Mouse (Mus musculus) thymus, adult 2 months (tissue): ENCODE measurements around the gene Vmn1r124. TPM values are rescaled to one million over a fixed set of nuclear protein-coding genes. Genes with fewer than 3 reads are reported as not detected.
"Not testable (repeated sequence)": the region's sequence is repeated elsewhere in the genome, so short reads cannot be mapped to it uniquely, and the experiment has no call there.

Experiments
- DNase-seq: peaks from one replicate; pipeline ENCODE4 v3.0.0; 2021
- H3K27ac ChIP-seq: fragments of 200-500 bp; 2 replicates; pipeline ENCODE4 v1.5.1; 2012; ENCODE audit warnings: low read length, control low read depth; ENCODE audit not compliant: control insufficient read depth, insufficient read depth
- H3K27me3 ChIP-seq: fragments of 200-500 bp; 2 replicates; pipeline ENCODE4 v1.6.1; 2012; ENCODE audit warnings: mild to moderate bottlenecking, low read length, moderate library complexity, mixed read lengths; ENCODE audit not compliant: control insufficient read depth, insufficient read depth
- H3K36me3 ChIP-seq: fragments of 200-500 bp; 2 replicates; pipeline ENCODE4 v1.6.1; 2012; ENCODE audit warnings: mild to moderate bottlenecking, low read length, moderate library complexity; ENCODE audit not compliant: control insufficient read depth, insufficient read depth
- H3K4me1 ChIP-seq: fragments of 200-500 bp; replicated peaks from 2 replicates; pipeline ENCODE4 v1.6.1; 2012; ENCODE audit warnings: low read length; ENCODE audit not compliant: control insufficient read depth, insufficient read depth
- H3K4me3 ChIP-seq: fragments of 200-500 bp; 2 replicates; pipeline ENCODE4 v1.5.1; 2012; ENCODE audit warnings: mild to moderate bottlenecking, low read length, control low read depth, moderate library complexity; ENCODE audit not compliant: control insufficient read depth, insufficient read depth
- WGBS: fragments of 180-500 bp; shearing (Covaris S2); methylation state at CpG from one replicate; pipeline ENCODE4 v1.1.7; 2018; 5-methylcytosine and 5-hydroxymethylcytosine counted together
- polyA plus RNA-seq: library from polyadenylated mRNA; depleted of rRNA; stranded (reverse); fragments of >200 nt; gene quantifications from 2 replicates; pipeline ENCODE4 v1.2.3, GENCODE M21; 2012; rRNA removed

Vmn1r124 gene
- not detected in 2 replicates for polyA plus RNA-seq

GRCm38 (mm10) chr7:21260517-21260916, at the start of gene Vmn1r124:
Vmn1r124 (minus strand) TSS chr7:21260617.
- not testable (repeated sequence) for H3K4me1 ChIP-seq, H3K27me3 ChIP-seq, DNase-seq, H3K4me3 ChIP-seq, H3K27ac ChIP-seq, H3K36me3 ChIP-seq
- WGBS = 81% methylated on average over 4 of the region's 4 CpGs

GRCm38 (mm10) chr7:21301367-21301766, 41.0 kb upstream of the Vmn1r124 start, which contains the start of gene Vmn1r126:
Vmn1r126 (minus strand) TSS chr7:21301467.
- no CpG with 5 or more reads among the region's 5 CpGs for WGBS
- not testable (repeated sequence) for DNase-seq

GRCm38 (mm10) chr7:21271879-21272278, 11.5 kb upstream of the Vmn1r124 start, which contains the start of gene Vmn1r125:
Vmn1r125 (plus strand) TSS chr7:21272179.
- H3K4me3 ChIP-seq, DNase-seq, H3K27ac ChIP-seq, H3K27me3 ChIP-seq, H3K4me1 ChIP-seq, H3K36me3 ChIP-seq: not testable (repeated sequence)
- WGBS = 60% methylated on average over 3 of the region's 3 CpGs

More at GRCm38 (mm10) chr7:21301367-21301766, 41.0 kb upstream of the Vmn1r124 start, which contains the start of gene Vmn1r126:
- not testable (repeated sequence) for H3K4me1 ChIP-seq, H3K27ac ChIP-seq, H3K27me3 ChIP-seq, H3K36me3 ChIP-seq, H3K4me3 ChIP-seq

Other genes with a start within 250 kb of the Vmn1r124 start
- not detected in 2 replicates for gene Vmn1r119, start 248.2 kb downstream of the Vmn1r124 start, polyA plus RNA-seq
- not detected in 2 replicates for gene Vmn1r120, start 206.8 kb downstream of the Vmn1r124 start, polyA plus RNA-seq
- not detected in 2 replicates for gene Vmn1r121, start 162.1 kb downstream of the Vmn1r124 start, polyA plus RNA-seq
- not detected in 2 replicates for gene Vmn1r122, start 126.5 kb downstream of the Vmn1r124 start, polyA plus RNA-seq
- gene Vmn1r123, start 98.4 kb downstream of the Vmn1r124 start, polyA plus RNA-seq = not detected in 2 replicates
- gene Gm5157, start 70.2 kb downstream of the Vmn1r124 start, polyA plus RNA-seq = not detected in 2 replicates
- not detected in 2 replicates for gene Vmn1r125, start 11.6 kb upstream of the Vmn1r124 start, polyA plus RNA-seq
- not detected in 2 replicates for gene Vmn1r126, start 40.9 kb upstream of the Vmn1r124 start, polyA plus RNA-seq
- not detected in 2 replicates for gene Vmn1r127, start 59.2 kb upstream of the Vmn1r124 start, polyA plus RNA-seq
- not detected in 2 replicates for gene Vmn1r128, start 88.8 kb upstream of the Vmn1r124 start, polyA plus RNA-seq
- not detected in 2 replicates for gene Vmn1r129, start 100.7 kb upstream of the Vmn1r124 start, polyA plus RNA-seq
- gene Gm6882, start 172.1 kb upstream of the Vmn1r124 start, polyA plus RNA-seq = not detected in 2 replicates